Comparison of ENCODE assay signal across 14 mouse cellular contexts in genomic region chr17:24375094-24375712, GRCm38 (mm10). TPM values are rescaled to one million over a fixed set of nuclear protein-coding genes. Genes with fewer than 3 reads are reported as not detected.
DNase-seq lines count a peak whose midpoint lies in the region; ATAC-seq and TF ChIP-seq lines count a peak whose summit lies in the region.
"Had no signal": no experiment of that assay in that cellular context is flagged by ENCODE, and none has a peak within 500 bp of the region (broad histone marks: within the 10 kb centered on the region; RNA-seq: fewer than 3 reads in every experiment).

No protein-coding gene starts in this region.

- no peak for TF ChIP-seq CTCF in CH12.LX (conservative IDR thresholded peaks at IDR 0.05 in 1 of 2, IDR thresholded peaks at IDR 0.05 in 1 of 2; ENCODE audit: low read depth in 2 of 2, low read length in 2 of 2)

- in situ Hi-C loops in CH12.LX (cut with MboI; ENCODE audit: low pct_ligation_motif_present, low pct_unique_long_range_greater_than_20kb, low sequenced_read_pairs): no loop called here

- no peak overlapping the region for H3K9ac ChIP-seq in hindbrain, embryonic 11.5 days (ENCODE audit: low read depth, low read length)
- H3K9ac ChIP-seq in hindbrain, embryonic 12.5 days: no peak overlapping the region
- H3K9ac ChIP-seq in CH12.LX (ENCODE audit: insufficient read depth, low read depth): no peak overlapping the region
- no peak overlapping the region; the same call in 1 of the 2 replicates for H3K9ac ChIP-seq in liver, embryonic 11.5 days (ENCODE audit: low read depth, low read length)
- H3K9ac ChIP-seq: heart, embryonic 15.5 days; liver, embryonic 15.5 days; neural tube, embryonic 15.5 days had no signal

- 77% methylated on average over 4 of the region's 5 CpGs for WGBS in hindbrain, embryonic 11.5 days
- WGBS in hindbrain, embryonic 12.5 days: 83% methylated on average over 4 of the region's 5 CpGs
- 68% methylated on average over 4 of the region's 5 CpGs for WGBS in liver, embryonic 11.5 days

- peak; percentile 6 for DNase-seq in hindbrain, embryonic 11.5 days (ENCODE audit: low spot score)
- DNase-seq in 3T3-L1 (ENCODE audit: low read depth, low spot score) (peak; percentile 11), CH12.LX (ENCODE audit: extremely low read depth) (no peak)
- DNase-seq in liver, embryonic 11.5 days (ENCODE audit: low spot score): no peak
- DNase-seq in c-Kit-positive CD71-positive TER-119-positive erythroid progenitor cells, embryonic 14.5 days (ENCODE audit: low spot score): no peak
- DNase-seq in cerebellum, adult 11-12 months: no peak
- DNase-seq: adrenal gland, adult 8-10 months; cerebellum, postnatal 14 days had no signal

- no peaks in the 10 kb centered on the region for H3K4me1 ChIP-seq in hindbrain, embryonic 11.5 days (replicated peaks; ENCODE audit: control insufficient read depth, insufficient read depth, low read length)
- no peaks in the 10 kb centered on the region for H3K4me1 ChIP-seq in hindbrain, embryonic 12.5 days
- peaks cover 3 to 17% of the 10 kb centered on the region in 2 experiments; a peak in 3 of 4 replicates for H3K4me1 ChIP-seq in CH12.LX (ENCODE audit: control insufficient read depth in 1 of 2, insufficient read depth in 2 of 2)
- H3K4me1 ChIP-seq in liver, embryonic 11.5 days (replicated peaks; ENCODE audit: control insufficient read depth, insufficient read depth, low read length): peaks cover 22% of the 10 kb centered on the region
- H3K4me1 ChIP-seq: neural tube, embryonic 15.5 days had no signal

- no peak overlapping the region for H3K27ac ChIP-seq in hindbrain, embryonic 11.5 days (ENCODE audit: low read depth, low read length)
- no peak overlapping the region for H3K27ac ChIP-seq in hindbrain, embryonic 12.5 days
- no peak overlapping the region for H3K27ac ChIP-seq in CH12.LX (ENCODE audit: insufficient read depth, low read depth)
- H3K27ac ChIP-seq in liver, embryonic 11.5 days (ENCODE audit: low read depth, low read length): no peak overlapping the region; the same call in 1 of the 2 replicates
- H3K27ac ChIP-seq: heart, embryonic 15.5 days; layer of hippocampus, adult 2 months; neural tube, embryonic 15.5 days had no signal

- dilution Hi-C loops in CH12.LX (cut with MboI; ENCODE audit: extremely low pct_ligation_motif_present, extremely low pct_unique_long_range_greater_than_20kb, low sequenced_read_pairs): no loop called here

- no peak overlapping the region for H3K4me2 ChIP-seq in hindbrain, embryonic 11.5 days (replicated peaks; ENCODE audit: low read depth, low read length)
- no peak overlapping the region for H3K4me2 ChIP-seq in hindbrain, embryonic 12.5 days (replicated peaks)
- H3K4me2 ChIP-seq in CH12.LX (ENCODE audit: insufficient read depth, low read depth, poor library complexity, severe bottlenecking): no peak overlapping the region
- H3K4me2 ChIP-seq in liver, embryonic 11.5 days: peak overlapping the region; percentile 20; the same call in 1 of the 2 replicates
- H3K4me2 ChIP-seq: heart, embryonic 15.5 days; liver, embryonic 15.5 days; neural tube, embryonic 15.5 days had no signal

- no peak for TF ChIP-seq POLR2A in CH12.LX (IDR thresholded peaks at IDR 0.05; ENCODE audit: low read depth, low read length)

- H3K9me3 ChIP-seq in hindbrain, embryonic 11.5 days (ENCODE audit: control insufficient read depth, low read length): no peaks in the 10 kb centered on the region
- H3K9me3 ChIP-seq in hindbrain, embryonic 12.5 days (replicated peaks): no peaks in the 10 kb centered on the region
- H3K9me3 ChIP-seq in CH12.LX (replicated peaks; ENCODE audit: low read length): no peaks in the 10 kb centered on the region
- H3K9me3 ChIP-seq in liver, embryonic 11.5 days (ENCODE audit: control insufficient read depth, low read length): no peaks in the 10 kb centered on the region
- H3K9me3 ChIP-seq: heart, embryonic 15.5 days; liver, embryonic 15.5 days; neural tube, embryonic 15.5 days had no signal

- H3K36me3 ChIP-seq in hindbrain, embryonic 11.5 days (ENCODE audit: control insufficient read depth, insufficient read depth, low read length): 0 out of 2 replicates have a peak, but pooled peaks cover 2% of the 10 kb centered on the region
- H3K36me3 ChIP-seq in hindbrain, embryonic 12.5 days: peaks cover 70% of the 10 kb centered on the region
- H3K36me3 ChIP-seq in CH12.LX (replicated peaks in 1 of 2; ENCODE audit: control insufficient read depth in 1 of 2, insufficient read depth in 1 of 2, low read length in 1 of 2): peaks cover 3 to 77% of the 10 kb centered on the region in 2 experiments
- peaks cover 28% of the 10 kb centered on the region for H3K36me3 ChIP-seq in liver, embryonic 11.5 days (ENCODE audit: control insufficient read depth, insufficient read depth, low read length)

- H3K4me3 ChIP-seq in hindbrain, embryonic 11.5 days (ENCODE audit: low read depth, low read length): no peak overlapping the region
- H3K4me3 ChIP-seq in hindbrain, embryonic 12.5 days: no peak overlapping the region
- H3K4me3 ChIP-seq in CH12.LX (replicated peaks in 1 of 3; ENCODE audit: low read depth in 2 of 3, low read length in 2 of 3, poor library complexity in 1 of 3): no peak overlapping the region
- H3K4me3 ChIP-seq in liver, embryonic 11.5 days (ENCODE audit: low read depth, low read length): no peak overlapping the region
- H3K4me3 ChIP-seq: heart, embryonic 15.5 days; layer of hippocampus, adult 2 months; liver, embryonic 15.5 days; neural tube, embryonic 15.5 days had no signal

- ATAC-seq in hindbrain, embryonic 11.5 days (ENCODE audit: low FRiP score): no peak
- no peak for ATAC-seq in hindbrain, embryonic 12.5 days (ENCODE audit: low FRiP score)
- ATAC-seq in liver, embryonic 11.5 days (replicated peaks; ENCODE audit: low FRiP score): 0 out of 2 replicates have a peak, but pooled peaks have one; percentile 26
- ATAC-seq: inflammation-experienced regulatory T-cells, adult 6 months had no signal

- no peak for TF ChIP-seq RAD21 in CH12.LX (IDR thresholded peaks at IDR 0.05; ENCODE audit: low read depth, low read length)

- H3K79me2 ChIP-seq in CH12.LX (replicated peaks; ENCODE audit: control insufficient read depth, extremely low read depth, insufficient read depth, poor library complexity, severe bottlenecking): no peaks in the 10 kb centered on the region

- no peak for TF ChIP-seq EP300 in CH12.LX (IDR thresholded peaks at IDR 0.05; ENCODE audit: low read length)

- no peaks in the 10 kb centered on the region for H3K27me3 ChIP-seq in hindbrain, embryonic 11.5 days (ENCODE audit: control insufficient read depth, insufficient read depth, low read length)
- no peaks in the 10 kb centered on the region for H3K27me3 ChIP-seq in hindbrain, embryonic 12.5 days
- no peaks in the 10 kb centered on the region for H3K27me3 ChIP-seq in CH12.LX (replicated peaks)
- H3K27me3 ChIP-seq in liver, embryonic 11.5 days (replicated peaks; ENCODE audit: control insufficient read depth, insufficient read depth, low read length): no peaks in the 10 kb centered on the region
- H3K27me3 ChIP-seq: heart, embryonic 15.5 days; liver, embryonic 15.5 days; neural tube, embryonic 15.5 days had no signal

TF ChIP-seq in CH12.LX, 34 proteins besides CTCF, POLR2A, EP300 and RAD21:
- TF ChIP-seq ZNF384 (IDR thresholded peaks at IDR 0.05; ENCODE audit: low read depth, low read length) (peak; percentile 57), NELFE (IDR thresholded peaks at IDR 0.05; ENCODE audit: low read depth, low read length) (no peak)

RNA-seq across cellular contexts. Expression of gene Abca3, which starts 23.5 kb away (rescaled TPM):
- polyA plus RNA-seq in hindbrain, embryonic 11.5 days (2014; fragmentation: Nextera tagmentation; extraction: Ambion mirVana): 11.8 and 14.1 TPM in 2 replicates
- 21.4 and 21.7 TPM in 2 replicates for polyA plus RNA-seq in hindbrain, embryonic 12.5 days (2016; fragmentation: Nextera tagmentation; extraction: Ambion mirVana)
- 5.7 and 8.4 TPM in 2 replicates for total RNA-seq in CH12.LX (2012; rRNA removed)
- total RNA-seq in CH12.LX (2014; rRNA removed): 3.9 and 4.0 TPM in 2 replicates
- 8.7 and 9.1 TPM in 2 replicates for polyA plus RNA-seq in CH12.LX (2012; ENCODE audit: insufficient read length, low read depth)
- polyA plus RNA-seq in liver, embryonic 11.5 days (2014; fragmentation: Nextera tagmentation; extraction: Ambion mirVana): 30.4 and 30.7 TPM in 2 replicates

RNA-seq across cellular contexts. Expression of gene Abca17, which starts 24.3 kb away (rescaled TPM):
- polyA plus RNA-seq in hindbrain, embryonic 11.5 days (2014; fragmentation: Nextera tagmentation; extraction: Ambion mirVana): not detected in 2 replicates
- polyA plus RNA-seq in hindbrain, embryonic 12.5 days (2016; fragmentation: Nextera tagmentation; extraction: Ambion mirVana): 0.15 and 0.16 TPM in 2 replicates
- total RNA-seq in CH12.LX (2012; rRNA removed) (not detected in 2 replicates), CH12.LX (2014; rRNA removed) (0.35 TPM in 1 of 2 replicates, not detected in the other)
- polyA plus RNA-seq in CH12.LX (2012; ENCODE audit: insufficient read length, low read depth): not detected in 2 replicates
- 0.19 TPM in 1 of 2 replicates, not detected in the other for polyA plus RNA-seq in liver, embryonic 11.5 days (2014; fragmentation: Nextera tagmentation; extraction: Ambion mirVana)
- polyA plus RNA-seq: heart, embryonic 15.5 days; inflammation-experienced regulatory T-cells, adult 6 months; liver, embryonic 15.5 days had no signal

RNA-seq across cellular contexts. Expression of gene Rnps1, which starts 39.2 kb away (rescaled TPM):
- 360 and 364 TPM in 2 replicates for polyA plus RNA-seq in hindbrain, embryonic 11.5 days (2014; fragmentation: Nextera tagmentation; extraction: Ambion mirVana)
- 326 and 328 TPM in 2 replicates for polyA plus RNA-seq in hindbrain, embryonic 12.5 days (2016; fragmentation: Nextera tagmentation; extraction: Ambion mirVana)
- total RNA-seq in CH12.LX (2012; rRNA removed) (160 and 186 TPM in 2 replicates), CH12.LX (2014; rRNA removed) (288 and 302 TPM in 2 replicates)
- polyA plus RNA-seq in CH12.LX (2012; ENCODE audit: insufficient read length, low read depth): 252 and 255 TPM in 2 replicates
- 336 and 347 TPM in 2 replicates for polyA plus RNA-seq in liver, embryonic 11.5 days (2014; fragmentation: Nextera tagmentation; extraction: Ambion mirVana)

RNA-seq across cellular contexts. Expression of gene Eci1, which starts 51.2 kb away (rescaled TPM):
- polyA plus RNA-seq in hindbrain, embryonic 11.5 days (2014; fragmentation: Nextera tagmentation; extraction: Ambion mirVana): 63.9 and 69.8 TPM in 2 replicates
- polyA plus RNA-seq in hindbrain, embryonic 12.5 days (2016; fragmentation: Nextera tagmentation; extraction: Ambion mirVana): 59.3 and 62.4 TPM in 2 replicates
- total RNA-seq in CH12.LX (2012; rRNA removed) (97.4 and 122 TPM in 2 replicates), CH12.LX (2014; rRNA removed) (94.7 and 100 TPM in 2 replicates)
- polyA plus RNA-seq in CH12.LX (2012; ENCODE audit: insufficient read length, low read depth): 70.1 and 74.1 TPM in 2 replicates
- polyA plus RNA-seq in liver, embryonic 11.5 days (2014; fragmentation: Nextera tagmentation; extraction: Ambion mirVana): 122 and 126 TPM in 2 replicates

Comparison
In these comparisons a context has a peak if more than half of its experiments do, and no peak if none do; other contexts are left out.
1. DNase-seq: peak in hindbrain, embryonic 11.5 days (single experiment) and 3T3-L1 (single experiment); none in CH12.LX (single experiment), liver, embryonic 11.5 days (single experiment), c-Kit-positive CD71-positive TER-119-positive erythroid progenitor cells, embryonic 14.5 days (single experiment) and cerebellum, adult 11-12 months (single experiment).